Mouse (Mus musculus) kidney, adult 18-20 months (tissue): ENCODE results near the gene Tgfbi.

Experiments used
- DNase-seq: peaks from one replicate; pipeline ENCODE4 v3.0.0; 2021

Tgfbi gene

GRCm38 (mm10) chr13:56644031-56644430, 34.7 kb downstream of the Tgfbi start:
- DNase-seq = no peak

GRCm38 (mm10) chr13:56645744-56646143, 36.4 kb downstream of the Tgfbi start:
- no peak for DNase-seq

- DNase-seq = peak; percentile 57
Measured at GRCm38 (mm10) chr13:56647597-56648405, 38.5 kb downstream of the Tgfbi start.

DNA sequence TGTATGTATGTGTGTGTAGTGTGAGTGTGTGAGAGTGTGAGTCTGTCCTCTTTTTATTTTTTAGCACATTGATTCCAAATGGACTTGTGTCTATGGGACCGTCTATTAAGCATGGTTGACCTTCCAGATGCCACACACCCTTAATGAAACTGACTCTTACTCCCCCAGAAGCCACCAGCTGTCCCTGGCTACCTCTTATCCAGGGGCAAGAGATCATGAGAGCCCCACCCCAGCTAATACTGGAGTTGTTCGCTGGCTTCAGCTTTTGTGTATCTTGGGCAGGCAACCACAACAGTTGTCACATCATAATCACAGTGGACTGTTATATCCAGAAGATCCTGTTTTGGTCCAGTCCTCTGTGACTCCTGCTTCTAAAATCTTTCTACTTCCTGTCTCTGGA, 40.7 kb downstream of the Tgfbi start:
- DNase-seq = no peak

GRCm38 (mm10) chr13:56652381-56652780, 43.1 kb downstream of the Tgfbi start:
- DNase-seq = no peak

DNA sequence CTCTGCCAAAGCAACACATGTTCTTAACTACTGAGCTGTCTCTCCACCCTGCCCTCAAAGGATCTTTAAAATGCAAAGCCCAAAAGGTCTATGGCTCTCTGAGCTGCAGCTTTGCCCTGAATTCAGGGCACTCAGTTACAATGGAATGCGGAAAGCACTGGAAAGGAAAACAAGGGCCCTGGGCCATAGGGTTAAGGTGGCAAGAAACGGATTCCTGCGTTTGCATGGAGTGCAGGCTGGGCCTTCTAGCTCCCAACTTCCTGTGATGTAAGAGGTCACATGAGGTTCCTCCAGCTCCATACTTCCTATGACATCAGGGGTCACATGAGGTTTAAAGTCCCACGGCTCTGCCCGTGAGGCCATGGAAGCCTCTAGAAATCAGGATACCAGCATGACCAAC, 44.9 kb downstream of the Tgfbi start:
- no peak for DNase-seq

DNA sequence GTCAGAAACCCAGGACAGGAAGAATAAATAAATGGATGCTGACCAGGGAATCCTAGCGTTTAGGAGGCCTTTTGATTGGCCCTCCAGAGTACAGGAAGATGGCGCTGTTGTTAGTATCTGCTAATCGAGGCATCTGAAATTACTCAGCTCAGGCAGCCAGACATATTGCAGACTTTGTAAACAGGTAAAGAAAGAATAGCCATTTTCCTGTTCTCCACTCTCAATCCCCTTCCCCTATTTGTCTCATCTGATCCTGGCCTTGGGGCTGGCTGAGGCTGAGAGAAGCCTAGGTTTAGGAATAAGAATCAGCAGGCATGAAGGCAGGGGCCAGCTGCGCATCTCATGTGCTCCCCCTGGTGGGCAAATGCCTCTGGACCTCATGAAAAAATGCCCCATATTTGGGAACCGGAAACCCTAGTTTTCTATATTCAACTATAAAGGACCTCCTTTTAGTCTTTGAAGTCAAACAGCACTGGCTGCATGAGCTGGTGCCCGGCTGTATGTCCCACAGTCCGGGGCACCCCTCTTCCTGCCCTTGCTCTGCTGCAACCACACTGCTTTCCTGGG, 48.7 kb downstream of the Tgfbi start:
- DNase-seq = peak; percentile 86

- DNase-seq = no peak
Measured at GRCm38 (mm10) chr13:56658931-56659330, 49.6 kb downstream of the Tgfbi start.

DNA sequence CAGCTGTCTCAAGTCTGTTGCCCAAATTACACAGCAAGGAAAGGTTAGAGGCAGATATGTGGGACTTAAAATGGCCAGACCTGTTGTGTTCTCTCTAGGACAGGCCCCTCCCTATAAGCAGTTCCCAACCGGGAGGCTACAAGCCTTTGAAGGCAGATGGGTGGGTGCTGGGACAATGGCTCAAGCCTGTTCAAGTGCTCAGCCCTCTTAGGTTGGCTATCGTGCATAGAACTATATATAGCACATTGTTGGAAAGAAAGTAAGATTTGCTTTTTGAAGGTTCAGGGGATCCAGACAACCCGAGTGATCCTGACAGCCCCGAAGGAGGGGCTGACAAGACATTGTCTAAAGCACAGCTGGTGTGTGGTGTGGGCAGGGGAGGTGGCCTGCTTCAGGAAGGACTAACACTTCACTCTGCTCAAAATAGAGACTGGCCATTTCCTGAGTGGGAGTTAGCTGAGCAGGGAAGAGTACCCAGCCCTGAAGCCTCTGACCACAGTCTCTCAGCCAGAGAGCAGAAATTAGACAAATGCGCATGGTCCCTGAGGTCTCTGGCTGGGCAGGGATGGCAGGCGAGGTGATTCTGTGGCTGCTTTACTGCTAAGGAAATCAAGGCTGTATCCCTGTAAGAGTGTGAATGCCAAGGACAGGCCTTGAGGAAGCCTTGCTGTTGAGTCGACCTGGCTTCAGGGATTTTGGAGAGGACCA, 52.7 kb downstream of the Tgfbi start:
- DNase-seq = no peak

DNA sequence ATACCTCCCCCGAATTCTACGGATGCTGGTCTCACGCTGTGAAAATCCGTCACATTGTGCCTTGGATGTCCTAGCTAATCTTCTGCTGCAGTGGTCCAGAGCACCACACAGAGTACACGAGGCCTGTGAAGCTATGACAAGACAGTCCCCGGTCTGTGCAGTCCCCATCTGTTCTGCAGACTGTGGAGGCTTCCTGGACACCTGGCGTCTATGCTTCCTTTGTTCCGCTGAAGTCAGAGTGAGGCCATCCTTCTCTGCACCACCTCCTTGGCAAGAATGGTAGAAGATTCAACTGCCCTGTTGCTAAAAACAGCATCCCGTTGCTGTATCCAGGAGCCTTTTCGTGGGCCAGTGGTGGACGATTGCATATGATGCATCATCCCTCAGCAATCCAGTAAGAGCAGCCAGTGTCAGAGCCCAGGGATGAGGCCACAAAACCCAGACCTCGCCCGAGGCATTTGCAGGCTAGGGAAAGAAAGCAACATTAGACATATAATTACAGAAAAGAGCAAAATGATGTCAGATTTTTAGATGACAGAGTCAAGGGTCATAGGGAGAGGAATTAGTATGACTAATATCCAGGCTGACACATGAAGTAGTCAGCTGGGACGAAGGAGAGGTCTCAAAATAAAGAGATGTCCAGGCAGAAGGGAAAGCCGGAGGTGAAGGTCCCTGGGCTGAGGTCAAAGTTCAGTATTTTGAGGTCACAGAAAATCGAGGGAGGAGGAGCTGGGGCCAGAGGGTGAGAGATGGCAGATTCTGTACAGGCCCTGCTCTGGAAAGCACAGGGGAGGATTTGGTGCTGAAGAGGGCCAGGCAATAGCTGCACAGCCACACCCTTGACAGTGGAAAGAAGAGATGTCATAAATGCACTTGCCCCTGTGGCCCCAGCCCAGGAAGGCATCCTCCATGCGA, 55.2 kb downstream of the Tgfbi start:
- no peak for DNase-seq

- no peak for DNase-seq
Measured at GRCm38 (mm10) chr13:56671206-56671605, 61.9 kb downstream of the Tgfbi start.

DNA sequence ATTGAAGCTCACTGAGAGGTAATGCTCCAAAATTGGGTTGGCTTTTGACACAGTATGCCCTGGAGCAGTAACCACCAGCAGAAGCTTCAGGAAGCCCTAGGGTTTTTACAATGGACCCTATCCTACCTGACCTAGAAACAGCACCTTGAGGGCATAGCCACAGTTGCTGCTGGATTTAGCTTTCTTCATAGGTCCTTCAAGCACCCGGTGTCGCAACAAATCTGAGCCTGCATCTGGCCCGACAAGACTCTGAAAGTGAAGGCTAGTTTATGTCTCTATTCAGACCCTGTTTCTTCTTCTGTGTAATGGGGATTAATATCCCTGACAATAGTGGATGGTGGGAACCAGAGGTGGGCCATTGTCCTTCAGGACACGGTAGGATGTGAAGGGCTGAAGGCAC, 68.4 kb downstream of the Tgfbi start:
- DNase-seq = no peak

- DNase-seq = peak; percentile 42
Measured at GRCm38 (mm10) chr13:56678188-56678787, 69.0 kb downstream of the Tgfbi start.

DNA sequence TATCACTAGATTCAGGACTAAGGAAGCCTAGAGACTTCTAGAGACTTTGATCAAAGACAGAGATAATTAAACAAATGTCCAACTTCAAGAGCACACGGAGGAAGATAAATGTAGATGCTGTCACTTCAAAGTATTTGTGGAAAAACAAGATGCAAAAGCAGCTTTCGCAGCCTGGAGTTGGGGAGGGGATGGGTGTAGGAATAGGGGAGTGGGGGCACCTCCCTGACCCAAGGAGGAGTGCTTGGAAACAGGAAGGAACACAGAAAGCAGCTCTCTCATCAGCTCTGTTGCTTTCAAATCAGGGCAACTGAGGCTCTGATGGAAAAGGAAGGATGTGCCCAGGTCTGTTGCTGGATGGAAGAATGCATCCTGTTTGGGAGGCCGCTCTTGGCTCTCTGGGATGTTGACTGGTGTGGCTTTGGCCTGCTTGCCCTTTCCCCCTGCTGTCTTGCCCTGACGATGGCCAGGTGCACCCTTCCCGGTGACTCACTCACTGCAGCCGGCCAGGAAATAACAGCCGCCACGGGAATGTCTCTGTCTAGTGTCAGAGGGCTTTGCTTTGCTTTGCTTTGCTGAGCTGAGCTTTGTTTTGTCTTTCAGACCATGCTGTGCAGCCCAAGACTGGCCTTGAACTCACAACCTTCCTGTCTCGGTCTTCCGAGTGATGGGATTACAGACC, 69.6 kb downstream of the Tgfbi start:
- DNase-seq = no peak

GRCm38 (mm10) chr13:56681924-56682323, 72.6 kb downstream of the Tgfbi start:
- DNase-seq = no peak

DNA sequence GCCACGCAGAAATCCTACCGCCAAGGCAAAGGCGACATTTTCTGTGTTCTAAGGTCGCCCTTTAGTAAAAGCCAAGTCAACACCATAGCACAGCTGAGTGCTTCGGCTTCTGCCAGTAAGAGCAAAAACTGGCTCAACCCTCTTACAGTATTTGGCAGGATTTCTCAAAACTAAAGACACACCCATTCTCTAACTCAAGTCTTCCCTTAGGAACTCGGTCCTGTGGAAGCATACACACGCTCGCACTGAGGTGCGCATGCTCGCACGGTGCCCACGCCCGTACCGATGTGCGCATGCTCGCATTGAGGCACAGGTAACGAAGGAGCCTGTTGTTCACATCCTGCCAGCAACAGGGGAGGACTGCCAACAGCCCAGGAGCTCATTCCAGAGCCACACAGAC, 73.0 kb downstream of the Tgfbi start:
- no peak for DNase-seq

- DNase-seq = no peak
Measured at GRCm38 (mm10) chr13:56683306-56683705, 74.0 kb downstream of the Tgfbi start.
